25 mouse cellular contexts compared by ENCODE assay signal in genomic region chr16:32929918-32930317, GRCm38 (mm10). TPM values are rescaled to one million over a fixed set of nuclear protein-coding genes. Genes with fewer than 3 reads are reported as not detected.
A peak's percentile ranks its signal among the peaks of the same experiment; 100 is the strongest.
DNase-seq lines count a peak whose midpoint lies in the region; ATAC-seq and TF ChIP-seq lines count a peak whose summit lies in the region.
"Had no signal": no experiment of that assay in that cellular context is flagged by ENCODE, and none has a peak within 500 bp of the region (broad histone marks: within the 10 kb centered on the region; RNA-seq: fewer than 3 reads in every experiment).

No protein-coding gene starts in this region.

- no peak for ATAC-seq in forebrain, embryonic 15.5 days (replicated peaks)
- no peak for ATAC-seq in forebrain, embryonic 11.5 days (replicated peaks; ENCODE audit: low FRiP score)
- no peak for ATAC-seq in midbrain, embryonic 13.5 days
- ATAC-seq in midbrain, postnatal 0 days (ENCODE audit: low FRiP score): no peak
- ATAC-seq: hindbrain, postnatal 0 days; intestine, postnatal 0 days; midbrain, embryonic 16.5 days had no signal

- H3K4me1 ChIP-seq in forebrain, embryonic 15.5 days: peaks cover 10% of the 10 kb centered on the region; the same call in 1 of the 2 replicates
- no peaks in the 10 kb centered on the region for H3K4me1 ChIP-seq in forebrain, embryonic 11.5 days (replicated peaks; ENCODE audit: control insufficient read depth, insufficient read depth, low read length)
- peaks cover 4% of the 10 kb centered on the region; the same call in 1 of the 2 replicates for H3K4me1 ChIP-seq in midbrain, embryonic 13.5 days (replicated peaks)
- no peaks in the 10 kb centered on the region for H3K4me1 ChIP-seq in midbrain, postnatal 0 days (ENCODE audit: insufficient read depth, low read length)

- no peaks in the 10 kb centered on the region for H3K36me3 ChIP-seq in forebrain, embryonic 15.5 days
- H3K36me3 ChIP-seq in forebrain, embryonic 11.5 days (ENCODE audit: control insufficient read depth, insufficient read depth, low read length): no peaks in the 10 kb centered on the region
- H3K36me3 ChIP-seq in midbrain, embryonic 13.5 days: 0 out of 2 replicates have a peak, but pooled peaks cover 4% of the 10 kb centered on the region
- H3K36me3 ChIP-seq in midbrain, postnatal 0 days (ENCODE audit: insufficient read depth, low read length): no peaks in the 10 kb centered on the region

- H3K9ac ChIP-seq in forebrain, embryonic 15.5 days (replicated peaks): no peak overlapping the region; the same call in 1 of the 2 replicates
- no peak overlapping the region for H3K9ac ChIP-seq in forebrain, embryonic 11.5 days (ENCODE audit: low read length)
- no peak overlapping the region for H3K9ac ChIP-seq in midbrain, embryonic 13.5 days (replicated peaks)
- H3K9ac ChIP-seq in midbrain, postnatal 0 days (replicated peaks; ENCODE audit: low read length, poor library complexity, severe bottlenecking): no peak overlapping the region
- H3K9ac ChIP-seq: limb, embryonic 13.5 days; liver, embryonic 14.5 days; lung, embryonic 14.5 days had no signal

- no peaks in the 10 kb centered on the region for H3K27me3 ChIP-seq in forebrain, embryonic 15.5 days
- no peaks in the 10 kb centered on the region for H3K27me3 ChIP-seq in forebrain, embryonic 11.5 days (ENCODE audit: control insufficient read depth, insufficient read depth, low read length)
- H3K27me3 ChIP-seq in midbrain, embryonic 13.5 days: no peaks in the 10 kb centered on the region
- no peaks in the 10 kb centered on the region for H3K27me3 ChIP-seq in midbrain, postnatal 0 days (ENCODE audit: insufficient read depth, low read length)
- H3K27me3 ChIP-seq: limb, embryonic 13.5 days; megakaryocyte, embryonic 14.5 days had no signal

- H3K4me3 ChIP-seq in forebrain, embryonic 15.5 days: no peak overlapping the region
- no peak overlapping the region for H3K4me3 ChIP-seq in forebrain, embryonic 11.5 days (ENCODE audit: low read depth, low read length)
- no peak overlapping the region for H3K4me3 ChIP-seq in midbrain, embryonic 13.5 days (replicated peaks)
- H3K4me3 ChIP-seq in midbrain, postnatal 0 days (ENCODE audit: low read depth, low read length): no peak overlapping the region
- H3K4me3 ChIP-seq: limb, embryonic 13.5 days; megakaryocyte, embryonic 14.5 days had no signal

- DNase-seq in forebrain, embryonic 11.5 days (ENCODE audit: low spot score): no peak
- no peak for DNase-seq in midbrain, postnatal 0 days (ENCODE audit: low spot score)
- peak; percentile 31 for DNase-seq in 416B (ENCODE audit: low read depth)
- DNase-seq in Muller cell, postnatal 12 days (ENCODE audit: inconsistent ontology term): peak; percentile 26
- DNase-seq in layer of hippocampus, adult 9-10 months (ENCODE audit: low spot score): no peak
- DNase-seq in lung, postnatal 25 days (ENCODE audit: low spot score): no peak
- DNase-seq: adrenal gland, postnatal 25 days; cerebellum, adult 11 months; cerebellum, adult 9-11 months; gastrocnemius, postnatal 36 days; heart, postnatal 36 days; kidney, postnatal 25 days; lung, embryonic 14.5 days; lung, postnatal 36 days; right cerebral cortex, postnatal 4 days; thymus, adult 2 months; thymus, postnatal 4 days had no signal

- WGBS in forebrain, embryonic 15.5 days: 15% methylated on average over 2 of the region's 2 CpGs
- WGBS in forebrain, embryonic 11.5 days: 11% methylated on average over 2 of the region's 2 CpGs
- 24% methylated on average over 2 of the region's 2 CpGs for WGBS in midbrain, embryonic 13.5 days
- 8% methylated on average over 2 of the region's 2 CpGs for WGBS in midbrain, postnatal 0 days

- H3K27ac ChIP-seq in forebrain, embryonic 15.5 days (replicated peaks): peak overlapping the region; percentile 37; the same call in 1 of the 2 replicates
- no peak overlapping the region; the same call in 1 of the 2 replicates for H3K27ac ChIP-seq in forebrain, embryonic 11.5 days (ENCODE audit: low read depth, low read length)
- no peak overlapping the region for H3K27ac ChIP-seq in midbrain, embryonic 13.5 days
- H3K27ac ChIP-seq in midbrain, postnatal 0 days (ENCODE audit: low read depth, low read length): no peak overlapping the region
- H3K27ac ChIP-seq: hindbrain, postnatal 0 days; limb, embryonic 13.5 days; liver, embryonic 14.5 days had no signal

- no peak for TF ChIP-seq CTCF in midbrain, postnatal 0 days (IDR thresholded peaks at IDR 0.05)

- H3K9me3 ChIP-seq in forebrain, embryonic 15.5 days: no peaks in the 10 kb centered on the region
- H3K9me3 ChIP-seq in forebrain, embryonic 11.5 days (ENCODE audit: control insufficient read depth, low read length): no peaks in the 10 kb centered on the region
- no peaks in the 10 kb centered on the region for H3K9me3 ChIP-seq in midbrain, embryonic 13.5 days
- no peaks in the 10 kb centered on the region for H3K9me3 ChIP-seq in midbrain, postnatal 0 days (ENCODE audit: low read length)
- H3K9me3 ChIP-seq: limb, embryonic 13.5 days; megakaryocyte, embryonic 14.5 days had no signal

- no peak overlapping the region for H3K4me2 ChIP-seq in forebrain, embryonic 15.5 days (replicated peaks)
- no peak overlapping the region for H3K4me2 ChIP-seq in forebrain, embryonic 11.5 days (ENCODE audit: low read depth, low read length, severe bottlenecking)
- H3K4me2 ChIP-seq in midbrain, embryonic 13.5 days (replicated peaks): 0 out of 2 replicates have a peak overlapping the region, but pooled peaks have one; percentile 15
- no peak overlapping the region for H3K4me2 ChIP-seq in midbrain, postnatal 0 days (ENCODE audit: low read depth, low read length, poor library complexity, severe bottlenecking)
- H3K4me2 ChIP-seq: limb, embryonic 13.5 days; lung, embryonic 14.5 days had no signal

RNA-seq across cellular contexts. Expression of gene Lrch3, which starts 16.0 kb away (rescaled TPM):
- polyA plus RNA-seq in forebrain, embryonic 15.5 days (2015; fragmentation: Nextera tagmentation; extraction: Ambion mirVana): 36.5 and 39.4 TPM in 2 replicates
- polyA plus RNA-seq in forebrain, embryonic 11.5 days (2014; fragmentation: Nextera tagmentation; extraction: Ambion mirVana): 38.1 and 39.1 TPM in 2 replicates
- polyA plus RNA-seq in midbrain, embryonic 13.5 days (2015; fragmentation: Nextera tagmentation; extraction: Ambion mirVana): 51.0 and 53.0 TPM in 2 replicates
- 38.9 and 40.6 TPM in 2 replicates for total RNA-seq in midbrain, postnatal 0 days (2014; rRNA removed)
- 23.5 and 25.3 TPM in 2 replicates for polyA plus RNA-seq in midbrain, postnatal 0 days (2015; fragmentation: Nextera tagmentation; extraction: Ambion mirVana)

RNA-seq across cellular contexts. Expression of gene Rubcn, which starts 52.4 kb away (rescaled TPM):
- 32.3 and 33.7 TPM in 2 replicates for polyA plus RNA-seq in forebrain, embryonic 15.5 days (2015; fragmentation: Nextera tagmentation; extraction: Ambion mirVana)
- polyA plus RNA-seq in forebrain, embryonic 11.5 days (2014; fragmentation: Nextera tagmentation; extraction: Ambion mirVana): 18.6 and 21.7 TPM in 2 replicates
- 26.2 and 29.2 TPM in 2 replicates for polyA plus RNA-seq in midbrain, embryonic 13.5 days (2015; fragmentation: Nextera tagmentation; extraction: Ambion mirVana)
- 75.0 and 84.0 TPM in 2 replicates for total RNA-seq in midbrain, postnatal 0 days (2014; rRNA removed)
- polyA plus RNA-seq in midbrain, postnatal 0 days (2015; fragmentation: Nextera tagmentation; extraction: Ambion mirVana): 25.5 TPM in 2 replicates

RNA-seq across cellular contexts. Expression of gene Fyttd1, which starts 52.6 kb away (rescaled TPM):
- polyA plus RNA-seq in forebrain, embryonic 15.5 days (2015; fragmentation: Nextera tagmentation; extraction: Ambion mirVana): 110 and 122 TPM in 2 replicates
- polyA plus RNA-seq in forebrain, embryonic 11.5 days (2014; fragmentation: Nextera tagmentation; extraction: Ambion mirVana): 110 and 118 TPM in 2 replicates
- polyA plus RNA-seq in midbrain, embryonic 13.5 days (2015; fragmentation: Nextera tagmentation; extraction: Ambion mirVana): 110 and 126 TPM in 2 replicates
- total RNA-seq in midbrain, postnatal 0 days (2014; rRNA removed): 56.9 and 125 TPM in 2 replicates
- 115 and 139 TPM in 2 replicates for polyA plus RNA-seq in midbrain, postnatal 0 days (2015; fragmentation: Nextera tagmentation; extraction: Ambion mirVana)

Comparison
In these comparisons a context has a peak if more than half of its experiments do, and no peak if none do; other contexts are left out.
1. DNase-seq: peak in 416B (single experiment) and Muller cell, postnatal 12 days (single experiment); none in forebrain, embryonic 11.5 days (single experiment), midbrain, postnatal 0 days (single experiment), layer of hippocampus, adult 9-10 months (single experiment) and lung, postnatal 25 days (single experiment).